Mouse (Mus musculus) G1E (cell line): ENCODE results near the gene Gm17720.

Experiments used
- CTCF ChIP-seq: IDR thresholded peaks from 2 replicates; pipeline ENCODE4 v1.5.1; 2012; ENCODE audit warnings: low read depth, low read length, inconsistent platforms, mixed read lengths
- GATA1 ChIP-seq: IDR thresholded peaks from 2 replicates; pipeline ENCODE4 v1.6.1; 2012; ENCODE audit warnings: borderline replicate concordance, low read length, inconsistent platforms, mixed read lengths
- TAL1 ChIP-seq: conservative IDR thresholded peaks from 2 replicates; pipeline ENCODE4 v1.6.1; 2012; ENCODE audit warnings: low read depth, low read length, inconsistent platforms, mixed read lengths

- TF ChIP-seq CTCF (no peak), GATA1 (no peak), TAL1 (no peak)
These were observed 1.6 kb downstream of the Gm17720 start, which contains the start of gene Gm21964 for GRCm38 (mm10) chr8:110100907-110101306.
